Mouse (Mus musculus) heart, postnatal 0 days (tissue): ENCODE measurements around the gene Prm3. TPM values are rescaled to one million over a fixed set of nuclear protein-coding genes. Genes with fewer than 3 reads are reported as not detected.

Experiments
- ATAC-seq: fragments of 200-750 bp; cut with Nextera tagmentation; 2 replicates; pipeline ENCODE4 v1.8.0; 2017; ENCODE audit warnings: low read depth, moderate number of reproducible peaks, moderate library complexity; ENCODE audit not compliant: insufficient read depth
- DNase-seq: peaks from one replicate; pipeline ENCODE4 v3.0.0-alpha.2; 2016; ENCODE audit warnings: low spot score
- H3K27ac ChIP-seq: fragments of 300-500 bp; sonication (generic); 2 replicates; pipeline ENCODE4 v1.5.1; 2014; ENCODE audit warnings: low read depth, mild to moderate bottlenecking
- H3K27me3 ChIP-seq: fragments of 300-500 bp; sonication (generic); 2 replicates; pipeline ENCODE4 v1.6.1; 2014; ENCODE audit warnings: low read length, mixed read lengths; ENCODE audit not compliant: control insufficient read depth, insufficient read depth
- H3K36me3 ChIP-seq: fragments of 300-500 bp; sonication (generic); replicated peaks from 2 replicates; pipeline ENCODE4 v1.6.1; 2014; ENCODE audit warnings: low read length, mixed read lengths; ENCODE audit not compliant: control insufficient read depth, insufficient read depth
- H3K4me1 ChIP-seq: fragments of 300-500 bp; sonication (generic); 2 replicates; pipeline ENCODE4 v1.6.1; 2014; ENCODE audit warnings: antibody characterized with exemption; ENCODE audit not compliant: control insufficient read depth, insufficient read depth
- H3K4me2 ChIP-seq: fragments of 300-500 bp; sonication (generic); 2 replicates; pipeline ENCODE4 v1.6.1; 2014; ENCODE audit warnings: low read depth, mild to moderate bottlenecking, low read length, moderate library complexity
- H3K4me3 ChIP-seq: fragments of 300-500 bp; sonication (generic); 2 replicates; pipeline ENCODE4 v1.5.1; 2014; ENCODE audit warnings: low read depth, low read length
- H3K9ac ChIP-seq: fragments of 300-500 bp; sonication (generic); replicated peaks from 2 replicates; pipeline ENCODE4 v1.6.1; 2014; ENCODE audit warnings: low read depth, low read length, mixed read lengths
- H3K9me3 ChIP-seq: fragments of 300-500 bp; sonication (generic); replicated peaks from 2 replicates; pipeline ENCODE4 v1.6.1; 2016; ENCODE audit warnings: low read length; ENCODE audit not compliant: control insufficient read depth
- CTCF ChIP-seq: IDR thresholded peaks from 2 replicates; pipeline ENCODE4 v1.5.1; 2016; ENCODE audit warnings: antibody characterized with exemption, control low read depth, low read depth
- EP300 ChIP-seq: IDR thresholded peaks from 2 replicates; pipeline ENCODE4 v1.6.1; 2016; ENCODE audit warnings: antibody characterized with exemption, low read depth
- WGBS: fragments of 180-500 bp; shearing (Covaris S2); extraction: QIAGEN DNeasy Blood & Tissue Kit; methylation state at CpG from one replicate; pipeline ENCODE4 v1.1.7; 2014; 5-methylcytosine and 5-hydroxymethylcytosine counted together
- polyA plus RNA-seq: library from polyadenylated mRNA; unstranded; fragments of >200 nt; fragmentation: Nextera tagmentation; extraction: Ambion mirVana; gene quantifications from 2 replicates; pipeline ENCODE4 v1.2.1, GENCODE M21; 2015
- total RNA-seq: library from RNA; depleted of rRNA; stranded (reverse); fragments of >200 nt; gene quantifications from 2 replicates; pipeline ENCODE4 v1.2.3, GENCODE M21; 2014; ENCODE audit warnings: low replicate concordance

The Prm3 gene
- total and polyA plus RNA-seq, 2 experiments from 2014 or later, result not detected

DNA sequence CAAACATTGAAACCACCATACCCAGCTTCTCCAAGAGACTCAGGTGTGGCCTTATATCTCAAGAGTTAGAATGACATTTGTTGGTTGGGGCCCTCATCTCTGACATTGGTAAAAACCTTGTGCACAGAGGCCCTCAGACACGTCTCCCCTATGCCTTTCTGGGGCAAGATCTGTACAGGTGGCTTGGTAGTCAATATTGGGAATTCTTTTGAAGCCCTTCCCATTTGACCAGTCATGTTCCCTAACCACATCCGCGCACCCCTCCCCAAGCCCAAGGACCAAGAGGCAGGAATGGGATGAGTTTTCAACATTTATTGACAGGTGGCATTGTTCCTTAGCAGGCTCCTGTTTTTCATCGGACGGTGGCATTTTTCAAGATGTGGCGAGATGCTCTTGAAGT is 5.3 kb upstream of the Prm3 start, which contains the start of gene Prm2:
Gene Prm2 (minus strand): TSS at position 101 of the 400 bp plus-strand sequence.
- H3K4me2 ChIP-seq, result no peak within 1 kb of the TSS
- H3K9ac ChIP-seq, result no peak within 1 kb of the TSS
- ATAC-seq (no peak), DNase-seq (no peak)
- no peaks in the 10 kb centered on the region for H3K4me1 ChIP-seq
- no peak within 1 kb of the TSS for H3K4me3 ChIP-seq
- no peaks in the 10 kb centered on the region for H3K9me3 ChIP-seq
- no peak for TF ChIP-seq CTCF
- no peak for TF ChIP-seq EP300
- no peaks in the 10 kb centered on the region for H3K36me3 ChIP-seq
- H3K27ac ChIP-seq, result no peak within 1 kb of the TSS
- H3K27me3 ChIP-seq, result peaks cover 11% of the 10 kb centered on the region
- WGBS, result 76% methylated on average over 6 of the region's 6 CpGs

- whole genome bisulfite sequencing, result 83% methylated on average over 4 of the region's 4 CpGs
- Histone ChIP-seq H3K9me3 (no peaks in the 10 kb centered on the region), H3K4me3 (no peak overlapping the region), H3K36me3 (no peaks in the 10 kb centered on the region), H3K4me2 (no peak overlapping the region), H3K4me1 (peaks cover 13% of the 10 kb centered on the region), H3K27ac (no peak overlapping the region), H3K27me3 (no peaks in the 10 kb centered on the region), H3K9ac (no peak overlapping the region)
- no peak for TF ChIP-seq CTCF
- no peak for TF ChIP-seq EP300
- DNase-seq (no peak), ATAC-seq (no peak)
These were observed 1.8 kb downstream of the Prm3 start for GRCm38 (mm10) chr16:10788866-10789265.

- Histone ChIP-seq H3K4me3 (no peak within 1 kb of the TSS), H3K9ac (no peak within 1 kb of the TSS), H3K36me3 (no peaks in the 10 kb centered on the region), H3K27ac (no peak within 1 kb of the TSS), H3K4me2 (no peak within 1 kb of the TSS), H3K27me3 (no peaks in the 10 kb centered on the region), H3K4me1 (peaks cover 16% of the 10 kb centered on the region), H3K9me3 (no peaks in the 10 kb centered on the region)
- DNase-seq (no peak), ATAC-seq (no peak)
- TF ChIP-seq CTCF (no peak), EP300 (no peak)
- WGBS, result 58% methylated on average over 16 of the region's 16 CpGs
These were observed 2.4 kb downstream of the Prm3 start, which contains the start of gene Tnp2 for GRCm38 (mm10) chr16:10788271-10788670. TSS of gene Tnp2 (minus strand) at chr16:10788660.

- Histone ChIP-seq H3K4me3 (no peak overlapping the region), H3K36me3 (no peaks in the 10 kb centered on the region), H3K27me3 (no peaks in the 10 kb centered on the region), H3K27ac (no peak overlapping the region), H3K9me3 (no peaks in the 10 kb centered on the region), H3K4me1 (peaks cover 20% of the 10 kb centered on the region), H3K4me2 (no peak overlapping the region), H3K9ac (no peak overlapping the region)
- WGBS, result 60% methylated on average over 7 of the region's 7 CpGs
- no peak for TF ChIP-seq CTCF
- TF ChIP-seq EP300, result no peak
- ATAC-seq, result no peak
- no peak for DNase-seq
These were observed 3.1 kb downstream of the Prm3 start for GRCm38 (mm10) chr16:10787548-10788058.

DNA sequence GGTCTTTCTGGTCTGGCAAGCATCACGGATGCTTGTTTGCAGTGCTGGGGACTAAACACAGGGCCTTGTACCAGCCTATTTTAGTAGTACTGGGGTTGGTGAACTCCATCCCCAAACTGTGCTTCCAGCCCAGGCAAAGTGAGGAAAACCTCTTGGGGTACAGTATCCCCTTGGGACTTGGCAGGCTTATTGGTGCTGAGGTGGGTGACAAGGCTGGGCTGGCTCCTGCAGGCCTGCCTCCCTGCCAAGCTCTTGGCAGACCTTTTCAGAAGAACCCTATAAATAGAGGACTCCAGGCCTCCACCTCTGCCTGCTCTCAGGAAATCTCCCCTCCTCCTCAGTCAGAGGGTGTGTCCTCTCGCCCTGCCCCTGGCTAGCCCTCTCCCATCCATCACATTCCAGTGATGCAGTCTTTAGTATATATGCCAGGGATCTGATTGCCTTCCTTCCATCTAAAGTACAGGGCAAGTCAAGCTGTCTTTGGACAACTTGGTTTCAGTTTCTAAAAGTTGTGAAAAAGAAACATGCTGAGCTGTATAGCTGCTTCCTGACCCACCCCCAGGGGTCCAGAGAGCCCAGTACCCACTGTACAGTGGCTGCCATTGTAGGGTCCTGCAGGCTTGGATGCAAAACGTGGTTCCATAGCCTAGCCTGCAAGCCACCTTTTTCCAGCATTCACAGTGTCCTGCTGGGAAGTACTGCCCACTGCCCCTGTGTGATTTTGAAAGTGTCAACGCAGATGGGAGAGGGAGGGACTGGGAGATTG is 3.7 kb downstream of the Prm3 start:
- Histone ChIP-seq H3K27ac (peak overlapping the region; percentile 94), H3K4me1 (peaks cover 27% of the 10 kb centered on the region), H3K27me3 (no peaks in the 10 kb centered on the region), H3K4me2 (no peak overlapping the region), H3K9ac (no peak overlapping the region), H3K36me3 (no peaks in the 10 kb centered on the region), H3K9me3 (no peaks in the 10 kb centered on the region), H3K4me3 (no peak overlapping the region)
- 0 out of 2 replicates have a peak, but pooled peaks have one; percentile 6 for ATAC-seq
- 40% methylated on average over 4 of the region's 4 CpGs for WGBS
- peak; percentile 60 for DNase-seq
- TF ChIP-seq CTCF (no peak), EP300 (no peak)
